Mouse (Mus musculus): ENCODE data around the gene Fndc11. TPM values are rescaled to one million over a fixed set of nuclear protein-coding genes. Genes with fewer than 3 reads are reported as not detected.
"Not testable (repeated sequence)": the region's sequence is repeated elsewhere in the genome, so short reads cannot be mapped to it uniquely, and the experiment has no call there.

Gene Fndc11
- 0.25 and 0.32 TPM in 2 replicates for polyA plus RNA-seq (2015; fragmentation: Nextera tagmentation; extraction: Ambion mirVana)

GRCm38 (mm10) chr2:181219538-181220216, at the start of gene Fndc11:
Gene Fndc11, plus strand, starts transcription at chr2:181220013.
- Histone ChIP-seq H3K9me3 (no peaks in the 10 kb centered on the region), H3K4me3 (peak within 1 kb of the TSS; percentile 29), H3K27me3 (no peaks in the 10 kb centered on the region; the same call in 1 of the 2 replicates), H3K9ac (no peak within 1 kb of the TSS), H3K27ac (peak within 1 kb of the TSS; percentile 94), H3K4me2 (peak within 1 kb of the TSS; percentile 59), H3K4me1 (peaks cover 21% of the 10 kb centered on the region), H3K36me3 (no peaks in the 10 kb centered on the region)
- ATAC-seq (ENCODE audit: borderline replicate concordance, extremely low read depth, low FRiP score, low TSS enrichment) = peak; percentile 96
- 3% methylated on average over 25 of the region's 25 CpGs for WGBS

DNA sequence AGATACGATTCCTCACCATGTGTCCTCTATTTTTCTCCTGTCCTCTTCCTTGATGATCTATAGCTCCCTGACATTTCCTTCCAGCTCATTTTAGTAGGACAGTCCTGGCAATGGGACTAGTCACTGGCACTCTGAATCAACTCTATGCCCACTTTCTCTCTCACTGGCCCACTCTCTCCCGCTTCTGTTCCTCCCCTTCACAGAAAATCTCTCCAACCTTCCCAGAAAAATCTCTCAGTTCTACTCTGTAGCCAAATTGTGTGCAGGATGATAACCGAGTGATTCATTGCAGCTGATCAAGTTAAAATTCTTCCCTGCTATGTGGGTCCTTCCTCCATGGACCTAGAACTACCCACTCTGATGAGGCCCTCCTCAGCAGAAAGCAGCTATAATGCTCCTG, 45.2 kb upstream of the Fndc11 start:
- Histone ChIP-seq H3K36me3 (no peaks in the 10 kb centered on the region), H3K27ac (no peak overlapping the region), H3K9me3 (no peaks in the 10 kb centered on the region), H3K4me3 (no peak overlapping the region), H3K4me2 (no peak overlapping the region), H3K27me3 (no peaks in the 10 kb centered on the region), H3K4me1 (no peaks in the 10 kb centered on the region), H3K9ac (no peak overlapping the region)
- ATAC-seq (ENCODE audit: borderline replicate concordance, extremely low read depth, low FRiP score, low TSS enrichment) = no peak
- 85% methylated on average over 3 of the region's 3 CpGs for WGBS

- Histone ChIP-seq H3K4me3 (no peak overlapping the region), H3K27ac (no peak overlapping the region), H3K4me2 (no peak overlapping the region), H3K27me3 (no peaks in the 10 kb centered on the region), H3K36me3 (no peaks in the 10 kb centered on the region), H3K4me1 (no peaks in the 10 kb centered on the region), H3K9me3 (no peaks in the 10 kb centered on the region), H3K9ac (no peak overlapping the region)
- WGBS = 65% methylated on average over 3 of the region's 3 CpGs
- no peak for ATAC-seq (ENCODE audit: borderline replicate concordance, extremely low read depth, low FRiP score, low TSS enrichment)
Measured at GRCm38 (mm10) chr2:181178015-181178414, 41.8 kb upstream of the Fndc11 start.

- Histone ChIP-seq H3K36me3 (no peaks in the 10 kb centered on the region), H3K27me3 (no peaks in the 10 kb centered on the region), H3K4me3 (no peak overlapping the region), H3K9ac (no peak overlapping the region), H3K9me3 (no peaks in the 10 kb centered on the region), H3K4me2 (no peak overlapping the region), H3K4me1 (no peaks in the 10 kb centered on the region), H3K27ac (no peak overlapping the region)
- 66% methylated on average over 5 of the region's 5 CpGs for WGBS
- ATAC-seq (ENCODE audit: borderline replicate concordance, extremely low read depth, low FRiP score, low TSS enrichment) = no peak
Measured at GRCm38 (mm10) chr2:181178471-181178870, 41.3 kb upstream of the Fndc11 start.

DNA sequence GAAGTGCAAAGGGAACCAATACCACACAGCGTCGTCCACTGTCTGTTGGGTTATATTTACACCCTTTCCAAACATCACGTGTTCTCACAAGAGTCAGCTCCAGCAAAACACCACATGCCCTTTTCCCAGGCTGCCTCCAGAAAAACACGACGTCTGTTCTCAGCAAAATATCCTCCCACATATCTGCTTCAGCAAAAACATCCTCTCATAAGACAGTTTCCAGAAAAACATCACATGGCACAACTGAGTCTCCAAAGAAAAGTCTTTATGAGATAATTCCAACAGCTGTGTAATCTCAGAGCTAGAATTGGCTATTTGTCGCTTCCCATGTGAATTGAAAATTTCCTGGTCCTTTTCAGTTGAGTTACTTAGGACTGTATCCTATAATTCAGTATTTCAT, 38.9 kb upstream of the Fndc11 start:
- Histone ChIP-seq H3K9ac (no peak overlapping the region), H3K27ac (no peak overlapping the region), H3K4me3 (no peak overlapping the region), H3K4me1 (no peaks in the 10 kb centered on the region), H3K4me2 (no peak overlapping the region), H3K36me3 (no peaks in the 10 kb centered on the region), H3K9me3 (no peaks in the 10 kb centered on the region), H3K27me3 (no peaks in the 10 kb centered on the region)
- WGBS = 75% methylated on average over 6 of the region's 6 CpGs
- ATAC-seq (ENCODE audit: borderline replicate concordance, extremely low read depth, low FRiP score, low TSS enrichment) = no peak

DNA sequence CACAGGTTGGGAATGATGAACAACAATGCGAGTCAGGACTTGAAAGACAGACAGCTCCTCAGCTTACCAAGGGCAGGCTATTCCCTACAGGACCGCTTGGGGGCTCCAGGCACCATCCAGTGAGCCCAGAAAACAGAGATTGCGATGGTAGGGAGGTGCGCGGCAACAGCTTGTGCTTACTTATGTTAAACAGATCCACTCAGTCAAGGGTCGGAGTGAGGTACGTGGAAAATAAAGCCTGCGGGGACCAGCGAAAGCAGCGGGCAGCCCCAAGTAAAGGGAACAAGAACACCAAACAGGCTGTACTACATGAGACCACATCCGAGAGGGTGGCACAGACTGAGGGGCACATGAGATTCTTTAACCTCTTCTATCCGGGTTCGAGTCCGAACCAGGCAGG, 33.2 kb upstream of the Fndc11 start:
- Histone ChIP-seq H3K4me3 (peak overlapping the region; percentile 83), H3K9ac (peak overlapping the region; percentile 44), H3K27me3 (no peaks in the 10 kb centered on the region), H3K4me1 (peaks cover 10% of the 10 kb centered on the region), H3K36me3 (0 out of 2 replicates have a peak, but pooled peaks cover 3% of the 10 kb centered on the region), H3K4me2 (peak overlapping the region; percentile 93), H3K27ac (peak overlapping the region; percentile 96), H3K9me3 (no peaks in the 10 kb centered on the region)
- WGBS = under 1% methylated on average over 14 of the region's 14 CpGs
- ATAC-seq (ENCODE audit: borderline replicate concordance, extremely low read depth, low FRiP score, low TSS enrichment) = peak; percentile 77

DNA sequence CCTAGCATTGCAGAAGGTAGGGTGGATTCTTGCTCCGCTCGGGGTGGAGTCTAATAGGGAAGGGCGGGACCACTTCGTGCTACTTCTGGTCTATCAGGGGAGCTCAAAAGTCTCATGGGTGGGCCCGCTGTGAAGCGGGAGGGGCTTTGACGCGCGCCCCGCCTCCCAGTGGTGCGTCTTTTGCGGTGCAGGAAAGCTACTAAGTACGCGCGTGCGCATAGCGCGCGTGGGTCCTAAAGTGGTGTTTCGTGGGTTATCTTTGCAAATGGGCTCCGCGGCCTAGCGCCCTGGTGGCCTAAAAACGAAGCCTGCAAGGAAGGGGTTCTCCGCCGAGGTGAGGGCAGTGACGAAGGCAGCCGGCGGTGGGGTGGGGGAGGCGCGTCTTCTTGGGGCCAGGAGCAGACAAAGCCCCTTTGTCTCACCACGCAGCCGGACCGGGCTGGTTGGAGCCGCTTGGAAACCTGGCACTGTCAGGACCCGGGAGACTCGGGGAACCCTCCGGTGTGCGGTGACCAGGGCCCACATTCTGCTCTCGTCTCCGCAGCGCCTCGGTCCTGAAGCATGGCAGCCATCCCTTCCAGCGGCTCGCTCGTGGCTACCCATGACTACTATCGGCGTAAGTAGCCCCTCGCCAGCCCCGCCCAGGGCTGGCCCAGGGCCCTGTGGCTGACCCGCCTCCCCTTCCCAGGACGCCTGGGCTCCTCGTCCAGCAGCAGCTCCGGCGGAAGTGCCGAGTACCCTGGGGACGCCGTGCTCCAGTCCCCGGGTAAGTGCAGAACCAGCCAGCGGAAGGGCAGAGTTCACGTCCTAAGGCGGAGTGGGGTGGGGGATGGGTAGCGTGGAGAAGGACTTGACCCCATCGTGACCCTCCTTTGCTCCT, 32.5 kb upstream of the Fndc11 start, which contains the start of gene Ppdpf:
Ppdpf (plus strand) TSS at position 127 of the 880 bp plus-strand sequence.
- Histone ChIP-seq H3K27ac (peak within 1 kb of the TSS; percentile 96), H3K36me3 (0 out of 2 replicates have a peak, but pooled peaks cover 3% of the 10 kb centered on the region), H3K9me3 (no peaks in the 10 kb centered on the region), H3K27me3 (no peaks in the 10 kb centered on the region), H3K9ac (peak within 1 kb of the TSS; percentile 89), H3K4me3 (peak within 1 kb of the TSS; percentile 83), H3K4me1 (peaks cover 10% of the 10 kb centered on the region), H3K4me2 (peak within 1 kb of the TSS; percentile 93)
- under 1% methylated on average over 64 of the region's 64 CpGs for WGBS
- ATAC-seq (ENCODE audit: borderline replicate concordance, extremely low read depth, low FRiP score, low TSS enrichment) = peak; percentile 96

DNA sequence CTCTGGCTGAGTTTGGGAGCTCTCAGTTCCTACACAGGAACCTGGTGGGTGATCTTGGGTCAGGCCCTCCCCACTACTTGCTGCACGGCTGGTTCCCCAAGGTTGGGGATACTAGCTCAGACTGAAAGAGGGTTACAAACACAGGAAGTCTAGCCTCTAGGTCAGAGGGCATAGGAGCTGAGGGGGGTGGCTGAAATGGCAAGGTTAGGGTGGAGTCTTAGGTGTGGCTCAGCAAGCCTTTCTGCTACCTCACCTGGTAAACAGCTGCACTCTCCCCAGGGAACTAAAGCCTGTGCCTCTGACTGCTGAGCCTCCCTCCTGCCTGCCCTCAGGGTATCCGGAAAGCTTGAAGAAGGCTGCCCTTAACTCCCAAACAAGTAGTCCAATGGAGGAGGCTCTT, 31.1 kb upstream of the Fndc11 start:
- Histone ChIP-seq H3K4me1 (peaks cover 10% of the 10 kb centered on the region), H3K36me3 (0 out of 2 replicates have a peak, but pooled peaks cover 3% of the 10 kb centered on the region), H3K9me3 (no peaks in the 10 kb centered on the region), H3K27me3 (no peaks in the 10 kb centered on the region), H3K4me2 (peak overlapping the region; percentile 93; the same call in 1 of the 2 replicates), H3K9ac (no peak overlapping the region), H3K27ac (peak overlapping the region; percentile 96; the same call in 1 of the 2 replicates), H3K4me3 (peak overlapping the region; percentile 83; the same call in 1 of the 2 replicates)
- 46% methylated on average over 2 of the region's 2 CpGs for WGBS
- no peak for ATAC-seq (ENCODE audit: borderline replicate concordance, extremely low read depth, low FRiP score, low TSS enrichment)

GRCm38 (mm10) chr2:181189321-181189720, 30.5 kb upstream of the Fndc11 start:
- H3K27ac ChIP-seq = no peak overlapping the region
- ATAC-seq (ENCODE audit: borderline replicate concordance, extremely low read depth, low FRiP score, low TSS enrichment) = no peak
- H3K36me3 ChIP-seq = 0 out of 2 replicates have a peak, but pooled peaks cover 3% of the 10 kb centered on the region
- H3K4me1 ChIP-seq = peaks cover 10% of the 10 kb centered on the region
- H3K4me3 ChIP-seq = no peak overlapping the region
- H3K9me3 ChIP-seq = no peaks in the 10 kb centered on the region
- H3K27me3 ChIP-seq = no peaks in the 10 kb centered on the region
- 79% methylated on average over 1 of the region's 1 CpGs for WGBS
- H3K4me2 ChIP-seq = no peak overlapping the region
- no peak overlapping the region for H3K9ac ChIP-seq

DNA sequence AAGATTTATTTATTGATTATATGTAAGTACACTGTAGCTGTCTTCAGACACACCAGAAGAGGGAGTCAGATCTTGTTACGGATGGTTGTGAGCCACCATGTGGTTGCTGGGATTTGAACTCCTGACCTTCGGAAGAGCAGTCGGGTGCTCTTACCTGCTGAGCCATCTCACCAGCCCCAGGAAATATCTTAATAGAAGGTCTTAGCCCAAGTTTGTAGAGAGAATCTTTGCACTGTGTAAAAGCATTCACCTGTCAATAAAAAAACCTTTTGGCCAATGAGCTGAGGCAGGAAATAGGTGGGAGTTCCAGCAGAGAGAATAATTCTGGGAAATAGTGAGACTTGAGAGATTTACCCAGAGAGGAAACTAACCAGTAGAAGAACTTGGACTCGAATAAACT, 28.4 kb upstream of the Fndc11 start:
- H3K9ac ChIP-seq; H3K27me3 ChIP-seq; H3K4me1 ChIP-seq; ATAC-seq (ENCODE audit: borderline replicate concordance, extremely low read depth, low FRiP score, low TSS enrichment); H3K4me3 ChIP-seq; H3K4me2 ChIP-seq; H3K27ac ChIP-seq; H3K36me3 ChIP-seq; H3K9me3 ChIP-seq: not testable (repeated sequence)
- 67% methylated on average over 4 of the region's 4 CpGs for whole genome bisulfite sequencing

DNA sequence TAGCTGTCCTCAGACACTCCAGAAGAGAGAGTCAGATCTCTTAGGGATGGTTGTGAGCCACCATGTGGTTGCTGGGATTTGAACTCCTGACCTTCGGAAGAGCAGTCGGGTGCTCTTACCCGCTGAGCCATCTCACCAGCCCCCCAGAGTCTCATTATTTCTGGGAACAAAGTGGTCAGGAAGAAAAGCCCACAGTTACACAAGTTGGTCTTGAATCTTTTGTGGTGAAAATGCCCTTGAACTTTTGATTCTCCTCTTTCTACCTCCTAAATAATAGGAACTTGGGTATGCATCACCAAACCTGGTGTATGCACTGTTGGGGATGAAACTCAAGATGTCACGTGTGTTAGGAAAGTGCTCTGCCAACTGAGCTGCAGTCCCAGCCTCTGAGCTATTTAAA, 27.9 kb upstream of the Fndc11 start:
- H3K9me3 ChIP-seq = no peaks in the 10 kb centered on the region
- H3K4me3 ChIP-seq = no peak overlapping the region
- 62% methylated on average over 4 of the region's 4 CpGs for WGBS
- ATAC-seq (ENCODE audit: borderline replicate concordance, extremely low read depth, low FRiP score, low TSS enrichment) = no peak
- no peak overlapping the region for H3K4me2 ChIP-seq
- H3K27me3 ChIP-seq = no peaks in the 10 kb centered on the region
- H3K9ac ChIP-seq = no peak overlapping the region
- H3K36me3 ChIP-seq = 0 out of 2 replicates have a peak, but pooled peaks cover 3% of the 10 kb centered on the region
- peaks cover 8% of the 10 kb centered on the region for H3K4me1 ChIP-seq
- H3K27ac ChIP-seq = no peak overlapping the region

GRCm38 (mm10) chr2:181193044-181193443, 26.8 kb upstream of the Fndc11 start:
- Histone ChIP-seq H3K9ac (no peak overlapping the region), H3K9me3 (no peaks in the 10 kb centered on the region), H3K4me1 (peaks cover 8% of the 10 kb centered on the region), H3K4me3 (no peak overlapping the region), H3K27me3 (no peaks in the 10 kb centered on the region), H3K27ac (no peak overlapping the region), H3K4me2 (no peak overlapping the region), H3K36me3 (0 out of 2 replicates have a peak, but pooled peaks cover 3% of the 10 kb centered on the region)
- 65% methylated on average over 3 of the region's 3 CpGs for WGBS
- ATAC-seq (ENCODE audit: borderline replicate concordance, extremely low read depth, low FRiP score, low TSS enrichment) = no peak
